Mouse (Mus musculus) neutrophil, adult 5-6 weeks (primary cell): ENCODE results near the gene Lmo3. TPM values are rescaled to one million over a fixed set of nuclear protein-coding genes. Genes with fewer than 3 reads are reported as not detected.

Source experiments
- ATAC-seq: fragments of 151-379, 151-347 bp; 2 replicates; pipeline ENCODE4 v1.8.0; 2017; ENCODE audit warnings: mild to moderate bottlenecking, moderate TSS enrichment; ENCODE audit not compliant: insufficient number of reproducible peaks, poor library complexity, low FRiP score, severe bottlenecking; ENCODE audit errors: extremely low read depth
- total RNA-seq: library from RNA; stranded (forward); fragments of 200-1000 nt; gene quantifications from 2 replicates; pipeline ENCODE4 v1.2.3, GENCODE M21; 2017

Gene Lmo3
- total RNA-seq, 1 experiment from 2014 or later, result not detected

GRCm38 (mm10) chr6:138333991-138334390 lies 247.8 kb downstream of the Lmo3 start:
- ATAC-seq, result no peak

DNA sequence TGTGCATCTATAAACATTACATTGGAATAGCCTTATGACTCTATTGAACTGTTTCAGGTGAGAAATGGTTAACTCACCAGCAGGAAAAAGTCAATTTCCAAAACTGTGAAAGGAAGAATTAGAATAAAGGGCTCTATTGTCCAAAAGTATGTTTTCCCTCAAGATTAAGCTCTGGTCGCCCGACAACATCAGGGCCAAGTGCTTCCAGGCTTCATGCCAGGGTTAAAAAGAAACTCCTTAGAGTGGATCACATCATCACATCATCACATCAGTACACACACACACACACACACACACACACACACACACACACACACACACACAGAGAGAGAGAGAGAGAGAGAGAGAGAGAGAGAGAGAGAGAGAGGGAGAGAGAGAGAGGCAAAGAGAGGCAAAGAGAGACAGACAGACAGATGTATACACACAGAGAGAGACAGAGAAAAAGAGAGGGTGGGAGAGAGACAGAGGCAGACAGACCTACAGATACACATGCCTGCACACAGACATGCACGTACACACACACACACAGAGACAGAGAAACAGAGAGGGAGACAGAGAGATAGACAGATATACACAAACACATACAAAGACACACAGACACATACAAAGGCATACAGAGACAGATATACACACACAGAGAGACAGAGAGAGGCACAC lies 255.9 kb downstream of the Lmo3 start:
- ATAC-seq, result no peak

DNA sequence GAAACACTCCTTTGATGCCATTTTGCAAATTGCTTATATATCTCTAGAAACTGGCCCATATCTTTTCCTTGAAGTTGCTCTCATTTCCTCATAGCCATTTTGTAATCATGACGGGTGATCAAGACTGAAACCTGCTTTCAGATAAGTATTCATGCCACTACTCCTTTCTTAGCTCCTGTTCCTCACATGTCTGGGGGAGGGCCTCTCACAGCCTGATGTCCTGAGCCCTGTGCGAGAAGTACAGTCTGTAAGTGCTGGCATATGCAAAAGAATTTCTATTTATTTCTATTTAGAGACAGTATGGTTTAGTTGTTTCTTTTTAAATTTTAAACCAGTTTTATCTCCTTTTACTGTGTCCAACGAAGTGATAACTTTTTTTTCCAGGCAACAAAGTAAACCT lies 256.6 kb downstream of the Lmo3 start:
- ATAC-seq, result no peak

DNA sequence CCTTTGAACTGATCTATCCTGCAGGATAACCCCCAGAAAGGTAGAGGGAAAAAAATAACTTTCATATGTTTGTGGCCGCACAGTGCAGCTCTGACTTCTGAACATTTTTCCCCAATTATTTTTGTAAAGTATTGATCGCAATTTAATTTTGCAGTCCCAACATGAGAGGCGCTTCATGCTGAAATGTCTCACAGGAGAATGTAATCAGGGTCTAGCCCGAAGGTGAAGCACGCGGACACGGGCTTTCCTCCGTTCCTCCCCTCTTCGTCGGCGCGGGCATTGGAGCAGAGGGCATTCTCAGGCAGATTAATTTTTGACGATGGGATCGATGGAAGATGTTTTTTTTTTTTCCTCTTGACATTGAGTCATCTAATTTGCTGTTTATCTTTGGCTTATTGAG lies 258.4 kb downstream of the Lmo3 start:
- no peak for ATAC-seq

DNA sequence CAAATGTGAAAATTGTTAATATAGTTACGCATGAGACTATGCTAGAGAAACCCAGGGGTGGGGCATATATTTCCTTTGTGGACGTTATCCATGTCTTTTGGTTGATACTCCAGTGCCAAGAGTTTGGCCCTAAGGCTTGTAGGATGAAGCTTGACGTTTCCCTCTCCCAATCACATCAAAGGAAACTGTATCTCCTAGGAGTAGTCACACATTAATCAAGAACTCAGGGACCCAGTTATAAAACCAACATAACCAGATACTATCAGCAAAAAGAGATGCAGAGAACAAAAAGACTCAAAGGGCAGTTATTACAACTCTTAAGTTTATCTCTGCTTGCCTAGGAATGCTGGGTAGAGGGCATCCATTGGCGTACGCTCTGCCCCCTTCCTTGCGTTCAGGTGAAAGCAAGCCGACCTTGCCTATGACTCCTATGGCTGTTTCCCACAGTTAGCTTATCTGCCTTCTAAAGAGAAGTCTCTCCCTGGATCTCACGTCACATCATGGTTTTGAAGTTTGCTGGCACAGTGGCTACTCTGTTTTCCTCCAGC lies 261.5 kb downstream of the Lmo3 start:
- no peak for ATAC-seq

Other genes with a start within 250 kb of the Lmo3 start
- gene Igbp1b, start 76.6 kb upstream of the Lmo3 start, total RNA-seq, result not detected in 2 replicates